Mouse (Mus musculus) forebrain, embryonic 14.5 days (tissue): ENCODE results near the gene 4930562C15Rik. TPM values are rescaled to one million over a fixed set of nuclear protein-coding genes. Genes with fewer than 3 reads are reported as not detected.

ENCODE experiments used
- ATAC-seq: fragments of 200-750 bp; cut with Nextera tagmentation; 2 replicates; pipeline ENCODE4 v1.8.0; 2017; ENCODE audit warnings: mild to moderate bottlenecking, moderate library complexity
- DNase-seq: peaks from one replicate; pipeline ENCODE4 v3.0.0-alpha.2; 2015; ENCODE audit warnings: low spot score
- H3K27ac ChIP-seq: fragments of 300-500 bp; sonication (generic); 2 replicates; pipeline ENCODE4 v1.5.1; 2014; ENCODE audit warnings: low read depth, mild to moderate bottlenecking, control low read depth, low read length, moderate library complexity
- H3K27me3 ChIP-seq: fragments of 300-500 bp; sonication (generic); replicated peaks from 2 replicates; pipeline ENCODE4 v1.6.1; 2014; ENCODE audit warnings: low read length, control low read depth, mixed read lengths; ENCODE audit not compliant: control insufficient read depth, insufficient read depth
- H3K36me3 ChIP-seq: fragments of 300-500 bp; sonication (generic); 2 replicates; pipeline ENCODE4 v1.6.1; 2014; ENCODE audit warnings: low read length, control low read depth; ENCODE audit not compliant: control insufficient read depth, insufficient read depth
- H3K4me1 ChIP-seq: fragments of 300-500 bp; sonication (generic); 2 replicates; pipeline ENCODE4 v1.6.1; 2014; ENCODE audit warnings: antibody characterized with exemption, low read length, control low read depth; ENCODE audit not compliant: control insufficient read depth, insufficient read depth
- H3K4me2 ChIP-seq: fragments of 300-500 bp; sonication (generic); 2 replicates; pipeline ENCODE4 v1.6.1; 2014; ENCODE audit warnings: mild to moderate bottlenecking, control low read depth, low read length
- H3K4me3 ChIP-seq: fragments of 300-500 bp; sonication (generic); 2 replicates; pipeline ENCODE4 v1.5.1; 2014; ENCODE audit warnings: low read depth, low read length, control low read depth
- H3K9ac ChIP-seq: fragments of 300-500 bp; sonication (generic); 2 replicates; pipeline ENCODE4 v1.6.1; 2014; ENCODE audit warnings: mild to moderate bottlenecking, low read length, control low read depth, moderate library complexity
- H3K9me3 ChIP-seq: fragments of 300-500 bp; sonication (generic); replicated peaks from 2 replicates; pipeline ENCODE4 v1.6.1; 2016; ENCODE audit warnings: low read length, control low read depth, mixed read lengths; ENCODE audit not compliant: control insufficient read depth
- WGBS: fragments of 180-500 bp; shearing (Covaris S2); extraction: QIAGEN DNeasy Blood & Tissue Kit; methylation state at CpG from one replicate; pipeline ENCODE4 v1.1.7; 2014; 5-methylcytosine and 5-hydroxymethylcytosine counted together
- polyA plus RNA-seq: library from polyadenylated mRNA; unstranded; fragments of >200 nt; fragmentation: Nextera tagmentation; extraction: Ambion mirVana; gene quantifications from 2 replicates; pipeline ENCODE4 v1.2.1, GENCODE M21; 2014

The 4930562C15Rik gene
- polyA plus RNA-seq, 1 experiment from 2014 or later, result 0.14 TPM

GRCm38 (mm10) chr16:4881400-4882351 is 46.5 kb downstream of the 4930562C15Rik start:
- Histone ChIP-seq H3K9me3 (no peaks in the 10 kb centered on the region), H3K27ac (peak overlapping the region; percentile 97), H3K27me3 (no peaks in the 10 kb centered on the region), H3K36me3 (no peaks in the 10 kb centered on the region), H3K9ac (peak overlapping the region; percentile 83), H3K4me3 (peak overlapping the region; percentile 85), H3K4me2 (peak overlapping the region; percentile 89), H3K4me1 (peaks cover 21% of the 10 kb centered on the region)
- ATAC-seq (no peak), DNase-seq (no peak)
- WGBS, result 76% methylated on average over 10 of the region's 10 CpGs

GRCm38 (mm10) chr16:4884930-4885329 is 49.7 kb downstream of the 4930562C15Rik start:
- no peak overlapping the region for H3K4me3 ChIP-seq
- H3K9me3 ChIP-seq, result no peaks in the 10 kb centered on the region
- H3K4me2 ChIP-seq, result peak overlapping the region; percentile 78
- peaks cover 22% of the 10 kb centered on the region for H3K4me1 ChIP-seq
- 96% methylated on average over 10 of the region's 10 CpGs for WGBS
- 0 out of 2 replicates have a peak overlapping the region, but pooled peaks have one; percentile 53 for H3K27ac ChIP-seq
- DNase-seq (no peak), ATAC-seq (no peak)
- 0 out of 2 replicates have a peak overlapping the region, but pooled peaks have one; percentile 93 for H3K9ac ChIP-seq
- H3K36me3 ChIP-seq, result no peaks in the 10 kb centered on the region
- H3K27me3 ChIP-seq, result no peaks in the 10 kb centered on the region

- Histone ChIP-seq H3K36me3 (no peaks in the 10 kb centered on the region), H3K9me3 (no peaks in the 10 kb centered on the region), H3K4me3 (peak within 1 kb of the TSS; percentile 93), H3K4me2 (peak within 1 kb of the TSS; percentile 78), H3K27ac (peak within 1 kb of the TSS; percentile 53), H3K9ac (peak within 1 kb of the TSS; percentile 93), H3K4me1 (peaks cover 20% of the 10 kb centered on the region), H3K27me3 (no peaks in the 10 kb centered on the region)
- peak; percentile 96 for DNase-seq
- peak; percentile 90 for ATAC-seq
- under 1% methylated on average over 69 of the region's 74 CpGs for WGBS
Measured at GRCm38 (mm10) chr16:4885760-4886689, 50.8 kb downstream of the 4930562C15Rik start, which contains the start of gene Mgrn1. TSS of gene Mgrn1 (plus strand) at chr16:4886249.

GRCm38 (mm10) chr16:4886690-4887020 is 51.4 kb downstream of the 4930562C15Rik start:
- ATAC-seq (no peak), DNase-seq (no peak)
- H3K27me3 ChIP-seq, result no peaks in the 10 kb centered on the region
- WGBS, result 0% methylated on average over 8 of the region's 8 CpGs
- H3K27ac ChIP-seq, result peak overlapping the region; percentile 53; the same call in 1 of the 2 replicates
- H3K36me3 ChIP-seq, result no peaks in the 10 kb centered on the region
- peaks cover 14% of the 10 kb centered on the region for H3K4me1 ChIP-seq
- H3K9ac ChIP-seq, result peak overlapping the region; percentile 93
- H3K9me3 ChIP-seq, result no peaks in the 10 kb centered on the region
- peak overlapping the region; percentile 93 for H3K4me3 ChIP-seq
- peak overlapping the region; percentile 78 for H3K4me2 ChIP-seq

GRCm38 (mm10) chr16:4890201-4890709 is 55.0 kb downstream of the 4930562C15Rik start:
- H3K9ac ChIP-seq, result no peak overlapping the region
- peaks cover 13% of the 10 kb centered on the region; the same call in 1 of the 2 replicates for H3K4me1 ChIP-seq
- ATAC-seq (no peak), DNase-seq (no peak)
- H3K4me2 ChIP-seq, result no peak overlapping the region
- 0 out of 2 replicates have a peak, but pooled peaks cover 3% of the 10 kb centered on the region for H3K36me3 ChIP-seq
- 82% methylated on average over 4 of the region's 4 CpGs for WGBS
- H3K27ac ChIP-seq, result no peak overlapping the region
- H3K27me3 ChIP-seq, result no peaks in the 10 kb centered on the region
- H3K9me3 ChIP-seq, result no peaks in the 10 kb centered on the region
- H3K4me3 ChIP-seq, result no peak overlapping the region

- no peak overlapping the region for H3K4me3 ChIP-seq
- no peak for DNase-seq
- peaks cover 10% of the 10 kb centered on the region; the same call in 1 of the 2 replicates for H3K4me1 ChIP-seq
- 86% methylated on average over 6 of the region's 6 CpGs for WGBS
- H3K9me3 ChIP-seq, result no peaks in the 10 kb centered on the region
- no peaks in the 10 kb centered on the region for H3K27me3 ChIP-seq
- H3K36me3 ChIP-seq, result 0 out of 2 replicates have a peak, but pooled peaks cover 3% of the 10 kb centered on the region
- H3K9ac ChIP-seq, result no peak overlapping the region
- no peak overlapping the region for H3K27ac ChIP-seq
- H3K4me2 ChIP-seq, result no peak overlapping the region
- ATAC-seq, result no peak
Measured at GRCm38 (mm10) chr16:4892171-4892570, 57.0 kb downstream of the 4930562C15Rik start.

- Histone ChIP-seq H3K9ac (no peak overlapping the region), H3K4me2 (no peak overlapping the region), H3K4me1 (no peaks in the 10 kb centered on the region), H3K36me3 (0 out of 2 replicates have a peak, but pooled peaks cover 3% of the 10 kb centered on the region), H3K9me3 (no peaks in the 10 kb centered on the region), H3K4me3 (no peak overlapping the region), H3K27me3 (no peaks in the 10 kb centered on the region), H3K27ac (no peak overlapping the region)
- ATAC-seq (no peak), DNase-seq (no peak)
- 86% methylated on average over 7 of the region's 7 CpGs for WGBS
Measured at GRCm38 (mm10) chr16:4894201-4894908, 59.1 kb downstream of the 4930562C15Rik start.
